Mouse (Mus musculus): ENCODE results near the gene BC034090.
"Not testable (repeated sequence)": the region's sequence is repeated elsewhere in the genome, so short reads cannot be mapped to it uniquely, and the experiment has no call there.

Gene BC034090

DNA sequence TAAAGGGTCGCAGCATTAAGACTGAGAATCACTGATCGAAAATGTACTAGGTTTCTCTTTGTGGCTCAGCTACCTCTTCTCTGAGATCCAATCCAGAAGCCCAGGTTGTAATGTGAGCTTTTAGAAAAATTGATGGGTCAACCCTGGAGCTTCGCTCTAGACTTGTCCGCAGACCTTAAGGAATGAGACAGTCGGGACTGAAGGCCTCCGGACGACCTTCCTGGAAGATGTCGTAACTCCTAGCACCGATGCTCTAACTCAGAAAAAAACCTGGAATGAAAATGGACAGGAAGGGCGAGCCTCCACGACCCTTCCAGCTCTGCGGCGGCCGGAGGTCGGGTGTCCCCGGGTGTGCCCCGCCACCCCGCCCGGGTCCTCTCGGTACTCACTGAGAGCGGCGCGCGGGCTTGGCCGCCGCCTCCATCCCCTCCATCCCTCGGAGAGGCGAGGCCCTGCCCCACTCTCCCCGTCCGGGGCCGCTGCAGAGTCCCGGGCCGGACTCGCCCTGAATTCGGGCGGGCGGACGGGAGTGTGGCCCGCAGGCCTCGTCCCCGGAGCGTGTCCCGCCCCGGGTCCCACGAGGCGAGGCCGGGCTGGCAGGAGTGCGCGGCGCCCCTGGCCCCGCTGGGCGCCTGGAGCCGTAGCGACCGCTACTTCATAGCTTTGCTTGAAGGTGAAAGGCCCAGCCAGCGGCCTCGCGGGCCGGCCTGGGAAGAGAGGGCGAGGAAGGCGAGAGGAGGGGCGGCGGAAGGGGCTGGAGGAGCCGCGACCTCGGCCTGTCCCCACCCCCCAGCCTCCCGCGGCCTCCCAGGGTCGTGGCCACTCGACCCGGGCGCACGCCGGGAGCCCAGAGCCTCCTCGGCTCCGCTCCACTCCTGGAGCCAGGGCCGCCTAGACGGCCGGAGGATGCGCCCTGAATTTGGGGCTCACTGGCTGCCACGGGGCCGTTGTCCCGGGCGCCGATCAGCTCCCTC, at the start of gene BC034090:
TSS of gene BC034090 (minus strand) at position 648 of the 974 bp plus-strand sequence.
- in situ Hi-C loops (cut with MboI; ENCODE audit: unreplicated experiment in 2 of 2), result loop anchor here (25.0 kb wide), 1 partner anchor 957 kb away; no protein-coding TSS in a partner anchor

DNA sequence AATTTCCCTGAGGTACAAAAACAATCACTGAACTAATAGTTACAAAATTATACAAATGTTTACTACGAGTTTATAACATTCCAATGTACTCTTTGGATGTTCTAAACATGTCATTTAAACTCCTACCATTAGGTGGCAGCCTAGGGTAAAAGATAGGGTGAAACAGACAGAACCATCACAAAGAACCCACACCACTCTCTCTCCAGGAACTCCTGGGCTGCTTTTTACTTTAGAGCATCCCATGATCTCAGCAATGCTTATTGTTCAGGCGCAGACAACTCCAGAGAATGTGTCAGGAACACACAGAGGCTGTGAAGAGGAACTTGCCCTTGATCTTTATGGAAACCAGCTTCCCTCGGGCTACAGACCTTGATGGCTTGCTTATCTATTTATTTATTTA, 49.2 kb upstream of the BC034090 start:
- in situ Hi-C loops (cut with MboI; ENCODE audit: unreplicated experiment in 2 of 2), result loop anchor here (5.0 kb wide), 3 partner anchors 119 to 244 kb away; no protein-coding TSS in a partner anchor

DNA sequence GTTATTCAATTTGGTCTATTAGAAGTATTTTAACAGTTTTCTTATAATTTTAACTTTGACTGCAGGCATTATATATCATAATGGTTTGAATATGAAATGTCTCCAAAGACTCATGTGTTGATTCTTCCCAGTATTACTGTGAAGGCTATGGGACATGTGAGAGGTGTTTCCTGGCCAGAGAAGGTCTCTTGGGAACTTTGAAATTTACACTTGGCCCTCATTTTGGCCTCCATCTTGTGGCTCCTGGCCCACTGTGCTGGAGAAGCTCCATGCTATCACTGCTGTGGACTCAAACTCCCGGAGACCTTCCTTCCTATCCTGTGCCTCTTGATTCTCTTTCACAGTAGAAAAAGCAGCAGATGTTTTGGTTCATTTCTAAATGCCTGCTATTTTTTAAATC, 45.2 kb upstream of the BC034090 start:
- in situ Hi-C loops (cut with MboI; ENCODE audit: unreplicated experiment in 2 of 2), result loop anchor here (10.0 kb wide), 2 partner anchors 395 to 505 kb away; no protein-coding TSS in a partner anchor

DNA sequence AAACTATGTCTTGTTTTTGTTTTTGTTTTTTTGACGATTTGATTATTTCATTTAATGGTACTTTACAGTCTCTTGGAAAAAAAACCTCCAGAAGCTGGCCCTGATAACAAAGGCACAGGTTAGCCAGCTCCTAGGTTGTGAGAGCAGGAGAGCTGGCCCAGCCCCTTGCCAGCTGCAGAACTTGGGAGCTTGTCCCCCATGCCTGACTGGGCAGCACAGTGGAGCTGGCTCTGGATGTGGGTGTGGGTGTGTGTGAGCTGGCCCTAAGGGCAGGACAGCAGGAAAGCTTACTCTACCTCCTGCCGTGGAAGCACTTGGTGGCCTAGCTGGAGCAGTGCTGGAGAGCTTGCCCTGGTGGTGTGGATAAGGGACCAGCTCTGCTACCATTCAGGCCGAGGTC, 43.8 kb upstream of the BC034090 start:
- in situ Hi-C loops (cut with MboI; ENCODE audit: unreplicated experiment in 2 of 2), result loop anchor here (10.0 kb wide), 2 partner anchors 393 to 503 kb away; no protein-coding TSS in a partner anchor

DNA sequence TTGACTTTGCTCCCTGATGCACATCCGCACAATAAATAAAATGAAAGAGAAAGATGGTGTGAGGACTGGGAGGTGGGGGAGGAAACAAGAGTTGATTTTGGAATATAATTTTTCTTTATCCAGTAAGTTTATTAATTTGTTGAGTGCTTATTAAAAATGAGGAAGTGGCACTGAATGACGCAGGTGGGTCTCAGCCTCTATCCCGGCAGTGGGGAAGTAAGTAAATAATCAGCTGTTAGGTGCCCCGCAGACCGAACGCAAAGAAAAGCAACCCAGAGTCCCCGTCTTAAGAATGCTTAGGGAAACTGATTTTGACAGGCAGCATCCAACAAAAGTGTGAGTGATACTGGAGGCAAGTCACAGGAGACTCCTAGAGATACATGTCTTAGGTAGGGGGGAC, 39.6 kb upstream of the BC034090 start:
- in situ Hi-C loops (cut with MboI; ENCODE audit: unreplicated experiment in 2 of 2), result loop anchor here (5.0 to 10.0 kb wide), 6 partner anchors 57 to 499 kb away; no protein-coding TSS in a partner anchor

DNA sequence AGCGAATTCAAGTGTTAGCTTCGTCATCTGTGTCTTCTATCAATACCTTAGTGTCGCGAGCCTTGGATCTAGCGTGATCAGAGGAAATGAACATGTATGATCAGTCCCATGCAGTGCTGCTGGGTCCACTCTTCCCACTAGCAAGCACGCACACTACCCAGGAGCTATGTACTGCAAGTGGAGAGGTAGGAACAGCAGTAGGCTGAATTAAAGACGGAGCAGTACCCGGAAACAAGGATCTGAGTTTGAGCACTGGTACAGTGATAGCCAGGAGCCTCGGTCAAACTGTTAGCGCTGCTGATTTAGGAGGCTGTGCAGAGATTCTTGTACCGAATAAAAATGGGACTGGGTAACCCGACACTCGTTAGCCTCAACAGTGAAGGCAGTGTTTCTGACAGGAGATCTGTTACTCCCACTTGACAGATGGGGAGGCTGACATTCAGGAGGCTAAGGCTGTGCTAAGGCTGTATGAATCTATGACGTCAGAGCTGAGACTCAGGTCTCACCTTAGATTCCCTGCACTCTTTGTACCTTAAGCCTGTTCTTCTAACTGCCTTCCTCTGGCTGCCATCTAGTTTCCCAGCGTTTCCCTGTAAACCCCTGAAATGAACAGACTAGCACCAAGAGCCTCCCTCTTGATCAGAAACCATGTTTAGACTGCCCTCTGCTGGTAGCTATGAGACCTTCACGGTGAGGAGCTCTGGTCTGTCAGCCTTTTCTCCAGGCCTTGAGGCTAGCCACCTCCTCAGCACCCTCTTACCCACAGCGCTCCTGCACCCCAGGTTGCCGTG, 37.0 kb upstream of the BC034090 start:
- in situ Hi-C loops (cut with MboI; ENCODE audit: unreplicated experiment in 2 of 2), result loop anchor here (5.0 to 10.0 kb wide), 6 partner anchors 54 to 496 kb away; no protein-coding TSS in a partner anchor

DNA sequence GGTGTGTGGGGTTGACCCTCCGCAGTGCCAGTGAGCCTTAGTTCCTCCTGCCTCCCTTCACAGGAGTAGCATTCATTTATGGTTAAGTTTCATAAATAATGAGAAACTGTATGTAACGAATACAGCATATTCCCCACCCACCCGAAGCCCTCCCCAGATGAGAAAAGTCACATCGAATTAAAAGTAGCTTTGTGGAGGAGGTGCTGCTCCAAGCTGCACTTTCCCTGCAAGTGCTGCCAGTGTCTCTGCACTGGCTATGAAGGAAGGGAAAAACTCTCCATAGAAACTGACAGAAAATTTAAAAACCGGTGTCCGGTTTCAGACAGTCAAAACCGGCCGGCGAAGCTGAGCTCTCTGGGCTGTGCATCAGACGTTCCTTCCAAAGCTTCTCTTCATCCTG, 36.1 kb upstream of the BC034090 start:
- in situ Hi-C loops (cut with MboI; ENCODE audit: unreplicated experiment in 2 of 2), result loop anchor here (5.0 to 10.0 kb wide), 6 partner anchors 53 to 496 kb away; no protein-coding TSS in a partner anchor

DNA sequence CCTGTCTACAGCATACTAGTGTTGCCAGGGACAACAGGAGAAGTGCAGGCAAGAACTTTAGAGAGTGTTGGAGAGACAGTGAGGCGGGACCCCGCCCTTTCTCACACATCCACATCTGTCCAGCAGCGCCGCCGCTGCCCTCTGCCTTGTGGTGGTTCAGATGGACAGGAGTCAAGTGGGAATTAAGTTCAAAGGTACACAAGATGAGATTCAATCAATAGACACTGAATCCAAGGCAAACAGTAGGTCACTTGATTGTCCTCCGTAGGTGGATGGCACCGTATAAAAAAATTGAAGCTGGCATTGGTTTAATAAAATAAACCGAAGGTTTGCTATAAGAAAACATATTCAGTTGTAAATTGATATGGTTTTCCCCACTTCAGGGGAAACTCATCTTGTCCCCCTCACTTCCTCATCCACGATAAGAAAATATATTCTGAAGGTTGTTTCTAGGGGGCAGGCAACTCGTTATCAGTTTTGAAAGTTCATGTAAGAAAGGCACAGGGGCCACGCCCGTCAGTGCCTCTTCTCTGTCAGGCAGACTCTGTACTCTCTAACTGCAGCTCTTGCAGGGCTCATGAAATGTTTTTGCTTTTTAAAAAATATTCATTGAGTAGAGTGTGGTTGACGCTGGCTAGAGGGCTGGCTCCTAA, 32.3 kb upstream of the BC034090 start:
- in situ Hi-C loops (cut with MboI; ENCODE audit: unreplicated experiment in 2 of 2), result no loop called here

DNA sequence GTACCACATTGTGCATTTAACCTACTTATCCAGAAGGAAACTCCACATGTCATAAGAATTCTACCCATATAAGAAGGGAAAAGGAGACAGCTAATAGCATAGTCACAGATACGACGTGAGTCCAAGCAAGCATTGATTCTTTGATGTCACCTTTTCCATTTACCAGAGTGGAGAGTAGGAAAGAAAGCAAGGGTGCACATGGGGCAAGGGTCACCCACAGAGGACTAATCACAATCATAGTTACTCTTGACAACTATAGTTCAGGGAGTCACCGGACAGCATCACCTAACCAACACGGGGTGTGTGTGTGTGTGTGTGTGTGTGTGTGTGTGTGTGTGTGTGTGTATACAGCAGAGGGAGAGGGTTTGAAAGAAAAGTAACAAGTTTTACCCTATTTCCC, 31.5 kb upstream of the BC034090 start:
- in situ Hi-C loops (cut with MboI; ENCODE audit: unreplicated experiment in 2 of 2), result no loop called here

DNA sequence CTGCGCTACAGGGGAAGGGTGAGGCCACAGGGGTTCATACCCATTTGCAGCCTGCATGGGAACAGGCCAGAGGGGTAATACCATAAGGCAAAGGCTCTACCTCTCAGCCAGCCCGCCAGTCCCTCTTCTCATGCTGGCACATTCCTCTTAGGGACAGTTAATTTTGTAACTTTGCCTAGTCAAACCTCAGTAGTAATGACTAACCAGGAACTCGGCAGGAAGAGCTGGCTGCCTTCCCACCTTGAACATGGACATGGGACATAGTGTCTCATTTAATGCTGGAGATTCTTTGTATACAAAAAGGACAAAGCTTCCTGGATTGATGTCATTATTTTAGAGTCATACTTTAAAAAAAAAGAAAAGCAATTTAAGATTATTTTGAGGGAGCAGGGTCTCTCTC, 30.7 kb upstream of the BC034090 start:
- in situ Hi-C loops (cut with MboI; ENCODE audit: unreplicated experiment in 2 of 2), result no loop called here

DNA sequence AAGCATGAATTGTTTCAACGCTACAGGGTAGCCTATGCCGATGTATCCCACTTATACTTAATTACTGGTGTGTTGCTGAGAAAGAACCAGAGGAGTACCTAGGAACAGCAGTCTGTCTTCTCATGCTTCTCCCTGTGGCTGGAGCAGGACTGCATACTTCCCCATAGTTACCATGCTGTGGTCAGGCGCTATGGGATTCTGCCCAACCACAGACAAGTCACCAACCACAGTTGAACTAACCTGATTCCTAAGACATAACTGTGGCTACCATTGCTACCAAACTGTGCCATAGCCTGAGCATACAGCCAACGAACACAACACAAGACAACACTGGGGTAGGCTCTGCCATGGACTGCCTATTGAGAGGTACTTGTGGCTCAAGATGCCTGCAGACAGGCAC, 28.7 kb upstream of the BC034090 start:
- in situ Hi-C loops (cut with MboI; ENCODE audit: unreplicated experiment in 2 of 2), result no loop called here

DNA sequence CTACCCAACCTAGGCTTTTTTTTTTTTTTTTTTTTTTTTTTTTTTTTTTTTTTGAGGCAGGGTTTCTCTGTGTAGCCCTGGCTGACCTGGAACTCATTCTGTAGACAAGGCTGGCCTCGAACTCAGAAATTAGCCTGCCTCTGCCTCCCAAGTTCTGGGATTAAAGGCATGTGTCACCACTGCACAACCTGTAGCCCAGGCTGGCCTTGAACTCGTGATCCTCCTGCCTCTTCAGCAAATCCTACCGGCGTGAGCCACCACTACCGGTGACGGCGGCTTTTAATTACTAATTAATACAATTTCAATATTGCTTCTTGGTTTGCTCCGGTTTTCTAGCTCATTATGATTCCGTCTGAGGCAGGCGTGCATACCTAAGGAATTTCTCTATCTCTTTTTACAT, 18.3 kb upstream of the BC034090 start:
- in situ Hi-C loops (cut with MboI; ENCODE audit: unreplicated experiment in 2 of 2), result not testable (repeated sequence)

DNA sequence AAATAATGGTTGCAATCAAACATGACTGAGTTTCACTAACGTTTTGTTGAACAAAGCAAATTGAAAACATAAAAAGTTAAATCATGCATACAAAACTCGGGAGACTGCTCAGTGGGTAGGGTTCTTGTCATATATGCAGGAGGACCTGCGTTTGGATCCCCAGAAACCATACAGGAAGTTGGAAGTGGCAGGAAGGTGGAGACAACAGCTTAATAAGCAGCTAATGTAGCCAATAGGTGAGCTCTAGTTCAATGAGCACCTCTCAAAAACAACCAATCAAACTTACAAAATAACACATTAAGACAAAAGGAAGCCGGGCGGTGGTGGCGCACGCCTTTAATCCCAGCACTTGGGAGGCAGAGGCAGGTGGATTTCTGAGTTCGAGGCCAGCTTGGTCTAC, 10.1 kb upstream of the BC034090 start:
- in situ Hi-C loops (cut with MboI; ENCODE audit: unreplicated experiment in 2 of 2), result no loop called here

DNA sequence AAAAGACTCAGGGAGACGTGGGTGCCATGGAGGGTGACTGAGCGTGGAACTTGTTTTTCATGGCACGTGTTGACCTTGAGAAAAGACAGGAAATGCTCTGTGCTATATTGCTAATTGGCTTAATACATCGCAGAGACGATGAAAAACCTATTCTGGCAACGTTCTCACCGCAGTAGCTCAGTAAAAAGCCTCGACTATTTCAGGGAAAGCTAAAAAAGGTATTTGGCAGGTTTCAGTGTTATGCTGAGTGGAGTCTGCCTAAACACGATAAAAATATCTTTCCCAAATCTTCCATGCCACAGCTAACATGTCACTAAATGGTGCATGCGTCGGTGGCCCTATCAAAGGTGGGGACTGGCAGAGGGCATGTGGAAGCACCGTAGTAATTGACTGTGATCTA, 8.9 kb upstream of the BC034090 start:
- in situ Hi-C loops (cut with MboI; ENCODE audit: unreplicated experiment in 2 of 2), result no loop called here

DNA sequence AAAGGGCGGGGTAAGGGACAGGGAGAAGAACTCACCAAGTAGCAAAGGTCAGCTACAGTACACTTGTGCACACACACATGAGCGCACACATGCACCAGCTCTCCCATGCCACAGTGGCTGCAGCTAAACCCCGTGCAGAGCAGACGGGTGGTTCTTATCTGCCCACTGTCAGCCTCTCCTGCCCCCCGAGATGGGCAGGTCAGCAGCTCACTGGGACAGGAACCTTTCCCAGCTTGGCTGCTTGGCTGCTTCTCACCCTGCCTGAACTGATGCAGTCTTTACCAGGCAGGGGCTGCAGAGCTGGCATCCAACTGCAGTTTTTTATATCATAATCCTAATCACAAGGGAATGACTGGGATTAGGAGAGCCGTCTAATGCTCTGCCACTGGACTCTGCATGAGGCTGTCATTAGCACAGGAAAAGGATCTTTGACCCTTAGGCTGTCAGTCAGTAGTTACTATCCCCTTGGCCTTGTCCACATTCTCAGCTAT, 8.4 kb upstream of the BC034090 start:
- in situ Hi-C loops (cut with MboI; ENCODE audit: unreplicated experiment in 2 of 2), result no loop called here

DNA sequence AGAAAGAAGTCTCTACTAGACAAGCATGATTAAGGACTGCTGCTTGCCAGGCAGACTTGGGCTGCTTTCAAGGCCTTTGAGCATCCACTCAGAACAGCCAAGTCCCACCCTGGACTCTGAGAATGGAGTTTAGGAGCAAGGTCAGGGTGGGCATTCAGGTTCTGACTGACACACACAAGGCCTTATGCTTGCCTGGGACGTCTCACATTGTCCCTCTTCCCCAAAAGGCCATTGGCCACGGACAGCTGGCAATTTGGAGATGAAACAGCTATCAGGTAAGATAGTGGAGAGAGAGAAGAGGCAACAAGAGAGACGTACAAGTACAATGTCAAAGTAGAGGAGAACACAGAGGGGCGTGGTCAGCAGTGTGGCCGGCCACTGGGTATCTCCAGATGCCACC, 7.4 kb upstream of the BC034090 start:
- in situ Hi-C loops (cut with MboI; ENCODE audit: unreplicated experiment in 2 of 2), result no loop called here

DNA sequence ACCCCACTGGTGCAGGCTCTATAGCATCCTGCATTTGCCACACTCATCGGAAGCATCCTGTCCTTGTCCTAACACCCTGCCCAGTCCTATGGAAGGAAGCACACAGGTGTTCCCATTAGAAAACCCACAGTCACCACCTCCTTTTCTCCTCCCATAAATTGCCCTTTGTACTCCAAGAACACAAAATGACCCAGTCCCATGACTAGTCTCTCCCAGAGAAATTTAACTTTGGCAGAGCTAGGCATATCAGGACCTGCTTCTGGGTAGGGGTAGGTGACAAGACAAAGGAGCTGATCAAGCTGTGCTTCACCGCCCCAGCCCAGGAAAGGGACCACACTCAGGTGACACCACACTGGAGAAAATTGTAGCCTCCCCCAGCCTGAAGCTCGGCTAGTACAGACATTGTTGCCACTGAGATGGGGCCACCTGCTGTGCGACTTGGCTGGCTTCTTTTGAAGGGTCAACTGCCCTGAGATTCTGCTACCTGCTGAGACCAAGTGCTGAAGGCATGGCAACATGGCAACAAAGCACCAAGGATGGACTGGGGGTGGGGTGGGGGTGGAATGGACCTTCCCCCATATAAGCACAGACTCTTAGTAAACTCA, 6.4 kb upstream of the BC034090 start:
- in situ Hi-C loops (cut with MboI; ENCODE audit: unreplicated experiment in 2 of 2), result no loop called here

DNA sequence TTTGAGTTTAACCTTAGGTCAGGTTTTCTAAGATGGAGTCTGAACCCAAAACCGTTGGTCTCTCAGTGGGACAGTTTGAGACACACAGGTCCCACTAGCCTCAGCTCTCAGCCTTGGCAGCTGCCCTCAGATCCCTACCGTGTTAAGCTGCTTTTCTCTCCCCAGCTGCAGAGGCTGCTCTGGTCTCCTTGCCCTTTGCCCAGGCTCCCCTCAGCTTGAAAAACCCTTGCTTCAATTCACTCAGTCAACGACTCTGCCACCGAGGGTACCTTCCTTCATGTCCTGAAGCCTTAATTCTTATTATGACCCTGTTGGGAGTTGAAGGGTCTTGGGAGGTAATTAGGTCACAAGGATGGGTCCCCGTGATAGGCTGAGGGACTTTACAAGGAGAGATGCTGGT, 5.7 kb upstream of the BC034090 start:
- in situ Hi-C loops (cut with MboI; ENCODE audit: unreplicated experiment in 2 of 2), result loop anchor here (25.0 kb wide), 1 partner anchor 963 kb away; no protein-coding TSS in a partner anchor

DNA sequence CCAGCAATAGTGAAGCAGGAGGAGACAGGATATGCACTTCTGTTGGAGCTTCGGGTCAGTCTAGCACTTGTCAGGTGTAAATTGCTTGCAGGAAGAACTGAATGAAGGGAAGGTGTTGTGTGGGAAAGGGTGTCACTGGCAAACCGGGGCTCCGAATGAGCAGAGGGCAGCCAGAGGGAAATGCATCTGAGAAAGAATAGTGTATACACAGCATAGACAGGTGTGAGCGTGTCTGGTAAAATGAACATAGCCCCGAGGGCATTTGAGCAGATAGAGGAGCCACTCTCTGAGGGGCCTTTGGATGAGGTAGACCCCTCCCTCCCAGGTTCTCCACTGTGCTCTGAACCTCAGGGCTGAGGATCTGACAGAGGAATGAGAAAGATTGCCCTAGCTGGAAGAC, 3.8 kb upstream of the BC034090 start:
- in situ Hi-C loops (cut with MboI; ENCODE audit: unreplicated experiment in 2 of 2), result loop anchor here (25.0 kb wide), 1 partner anchor 961 kb away; no protein-coding TSS in a partner anchor

DNA sequence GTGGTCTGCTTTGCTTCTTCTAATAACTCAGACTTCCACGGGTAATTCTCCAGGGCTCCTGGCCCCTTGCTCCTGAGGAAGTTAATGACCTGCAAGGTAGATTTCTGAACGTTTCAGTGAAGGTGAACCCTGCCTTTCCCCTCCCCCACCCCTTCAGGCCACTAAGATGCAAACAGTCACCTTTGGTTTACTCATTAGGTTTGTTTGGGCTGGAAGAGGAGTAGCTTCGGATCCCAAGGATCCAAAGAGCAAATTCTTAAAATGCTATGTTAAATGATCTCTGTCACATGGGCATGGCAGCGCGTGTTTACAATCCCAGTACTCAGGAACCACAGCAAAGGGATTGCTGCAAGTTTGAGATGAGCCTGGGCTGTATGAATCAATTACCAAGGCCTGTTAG, 3.2 kb upstream of the BC034090 start:
- in situ Hi-C loops (cut with MboI; ENCODE audit: unreplicated experiment in 2 of 2), result loop anchor here (25.0 kb wide), 1 partner anchor 960 kb away; no protein-coding TSS in a partner anchor

Data from v-Abl transformed pro-B cells (cell line).